Mouse (Mus musculus) heart, postnatal 0 days (tissue): ENCODE data around the gene Crtc3. TPM values are rescaled to one million over a fixed set of nuclear protein-coding genes. Genes with fewer than 3 reads are reported as not detected.

ENCODE experiments used
- ATAC-seq: fragments of 200-750 bp; cut with Nextera tagmentation; 2 replicates; pipeline ENCODE4 v1.8.0; 2017; ENCODE audit warnings: low read depth, moderate number of reproducible peaks, moderate library complexity; ENCODE audit not compliant: insufficient read depth
- DNase-seq: peaks from one replicate; pipeline ENCODE4 v3.0.0-alpha.2; 2016; ENCODE audit warnings: low spot score
- H3K27ac ChIP-seq: fragments of 300-500 bp; sonication (generic); 2 replicates; pipeline ENCODE4 v1.5.1; 2014; ENCODE audit warnings: low read depth, mild to moderate bottlenecking
- H3K27me3 ChIP-seq: fragments of 300-500 bp; sonication (generic); 2 replicates; pipeline ENCODE4 v1.6.1; 2014; ENCODE audit warnings: low read length, mixed read lengths; ENCODE audit not compliant: control insufficient read depth, insufficient read depth
- H3K36me3 ChIP-seq: fragments of 300-500 bp; sonication (generic); replicated peaks from 2 replicates; pipeline ENCODE4 v1.6.1; 2014; ENCODE audit warnings: low read length, mixed read lengths; ENCODE audit not compliant: control insufficient read depth, insufficient read depth
- H3K4me1 ChIP-seq: fragments of 300-500 bp; sonication (generic); 2 replicates; pipeline ENCODE4 v1.6.1; 2014; ENCODE audit warnings: antibody characterized with exemption; ENCODE audit not compliant: control insufficient read depth, insufficient read depth
- H3K4me2 ChIP-seq: fragments of 300-500 bp; sonication (generic); 2 replicates; pipeline ENCODE4 v1.6.1; 2014; ENCODE audit warnings: low read depth, mild to moderate bottlenecking, low read length, moderate library complexity
- H3K4me3 ChIP-seq: fragments of 300-500 bp; sonication (generic); 2 replicates; pipeline ENCODE4 v1.5.1; 2014; ENCODE audit warnings: low read depth, low read length
- H3K9ac ChIP-seq: fragments of 300-500 bp; sonication (generic); replicated peaks from 2 replicates; pipeline ENCODE4 v1.6.1; 2014; ENCODE audit warnings: low read depth, low read length, mixed read lengths
- H3K9me3 ChIP-seq: fragments of 300-500 bp; sonication (generic); replicated peaks from 2 replicates; pipeline ENCODE4 v1.6.1; 2016; ENCODE audit warnings: low read length; ENCODE audit not compliant: control insufficient read depth
- CTCF ChIP-seq: IDR thresholded peaks from 2 replicates; pipeline ENCODE4 v1.5.1; 2016; ENCODE audit warnings: antibody characterized with exemption, control low read depth, low read depth
- EP300 ChIP-seq: IDR thresholded peaks from 2 replicates; pipeline ENCODE4 v1.6.1; 2016; ENCODE audit warnings: antibody characterized with exemption, low read depth
- WGBS: fragments of 180-500 bp; shearing (Covaris S2); extraction: QIAGEN DNeasy Blood & Tissue Kit; methylation state at CpG from one replicate; pipeline ENCODE4 v1.1.7; 2014; 5-methylcytosine and 5-hydroxymethylcytosine counted together
- polyA plus RNA-seq: library from polyadenylated mRNA; unstranded; fragments of >200 nt; fragmentation: Nextera tagmentation; extraction: Ambion mirVana; gene quantifications from 2 replicates; pipeline ENCODE4 v1.2.1, GENCODE M21; 2015
- total RNA-seq: library from RNA; depleted of rRNA; stranded (reverse); fragments of >200 nt; gene quantifications from 2 replicates; pipeline ENCODE4 v1.2.3, GENCODE M21; 2014; ENCODE audit warnings: low replicate concordance

The Crtc3 gene
- total and polyA plus RNA-seq, 2 experiments from 2014 or later: 11.4 to 24.9 TPM

DNA sequence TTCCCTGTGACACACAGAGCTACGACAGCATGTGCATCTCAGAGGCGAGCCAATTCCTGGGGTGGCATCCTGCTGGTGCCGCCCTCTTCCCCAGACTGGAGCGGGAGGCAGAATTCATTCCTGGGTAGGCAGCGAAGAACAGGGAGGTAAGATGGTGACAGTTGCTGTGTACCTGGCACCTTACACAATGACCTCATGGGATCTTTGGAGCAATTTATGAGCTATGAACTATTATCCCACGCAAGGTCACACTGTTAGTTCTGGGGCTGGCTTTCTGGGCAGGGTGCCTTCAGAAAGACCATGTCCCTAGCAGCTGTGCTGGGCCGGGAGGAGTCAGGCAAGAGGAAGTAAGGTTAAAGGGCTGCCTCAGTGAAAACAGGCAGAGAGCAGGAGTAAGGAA is 77.0 kb downstream of the Crtc3 start:
- no peaks in the 10 kb centered on the region for H3K9me3 ChIP-seq
- no peak for DNase-seq
- WGBS: 71% methylated on average over 7 of the region's 7 CpGs
- H3K9ac ChIP-seq: peak overlapping the region; percentile 29; the same call in 1 of the 2 replicates
- no peak overlapping the region for H3K4me3 ChIP-seq
- peaks cover 14% of the 10 kb centered on the region for H3K4me1 ChIP-seq
- H3K27me3 ChIP-seq: no peaks in the 10 kb centered on the region
- no peak for TF ChIP-seq CTCF
- TF ChIP-seq EP300: no peak
- peaks cover 55% of the 10 kb centered on the region for H3K36me3 ChIP-seq
- 0 out of 2 replicates have a peak, but pooled peaks have one; percentile 19 for ATAC-seq
- H3K27ac ChIP-seq: peak overlapping the region; percentile 50
- no peak overlapping the region for H3K4me2 ChIP-seq

DNA sequence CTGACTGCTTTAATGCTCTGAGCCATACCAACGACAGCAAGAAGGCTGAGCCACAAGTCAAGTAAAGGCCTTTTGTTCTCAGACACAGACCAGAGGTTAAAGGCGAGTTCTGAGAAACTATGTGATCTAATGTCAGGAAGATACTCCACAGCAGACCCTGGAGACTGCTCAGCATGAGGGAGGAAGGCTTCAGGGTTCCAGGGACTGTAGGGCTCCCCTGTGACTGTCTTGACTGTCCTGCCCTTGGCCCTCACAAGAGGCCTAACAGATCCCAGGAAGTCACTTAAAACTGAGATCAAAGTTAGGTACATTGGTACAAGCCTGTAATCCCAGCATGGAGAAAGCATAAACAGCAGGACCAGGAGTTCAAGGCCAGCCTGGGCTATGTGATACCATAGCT is 81.2 kb downstream of the Crtc3 start:
- ATAC-seq: no peak
- no peak overlapping the region for H3K4me3 ChIP-seq
- 53% methylated on average over 2 of the region's 2 CpGs for WGBS
- H3K4me2 ChIP-seq: no peak overlapping the region
- peaks cover 8% of the 10 kb centered on the region for H3K4me1 ChIP-seq
- DNase-seq: no peak
- no peak overlapping the region for H3K27ac ChIP-seq
- H3K9ac ChIP-seq: no peak overlapping the region
- H3K27me3 ChIP-seq: no peaks in the 10 kb centered on the region
- no peaks in the 10 kb centered on the region for H3K9me3 ChIP-seq
- TF ChIP-seq EP300 (no peak), CTCF (no peak)
- peaks cover 60% of the 10 kb centered on the region for H3K36me3 ChIP-seq

DNA sequence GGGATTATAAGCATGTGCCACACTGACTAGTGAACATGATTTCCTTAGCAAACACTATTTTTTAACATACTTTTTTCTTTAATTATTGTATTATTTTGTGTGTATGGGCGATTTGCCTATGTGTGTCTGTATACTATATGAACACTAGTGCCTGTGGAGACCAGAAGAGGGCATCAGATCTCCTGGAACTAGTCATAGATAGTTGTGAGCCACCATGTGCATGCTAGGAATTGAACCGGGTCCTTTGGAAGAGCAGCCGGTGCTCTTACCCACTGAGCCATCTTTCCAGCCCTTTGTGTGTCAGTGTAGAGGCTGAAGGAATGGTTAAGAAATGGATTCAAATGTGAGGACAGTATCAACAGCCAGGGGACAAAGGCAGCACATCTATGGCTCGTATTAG is 82.2 kb downstream of the Crtc3 start:
- Histone ChIP-seq H3K27ac (no peak overlapping the region), H3K36me3 (peaks cover 57% of the 10 kb centered on the region), H3K4me2 (no peak overlapping the region), H3K4me3 (no peak overlapping the region), H3K27me3 (no peaks in the 10 kb centered on the region), H3K4me1 (no peaks in the 10 kb centered on the region), H3K9me3 (no peaks in the 10 kb centered on the region), H3K9ac (no peak overlapping the region)
- DNase-seq (no peak), ATAC-seq (no peak)
- TF ChIP-seq CTCF (peak; percentile 12; the same call in 1 of the 2 replicates), EP300 (no peak)
- 76% methylated on average over 4 of the region's 4 CpGs for WGBS

DNA sequence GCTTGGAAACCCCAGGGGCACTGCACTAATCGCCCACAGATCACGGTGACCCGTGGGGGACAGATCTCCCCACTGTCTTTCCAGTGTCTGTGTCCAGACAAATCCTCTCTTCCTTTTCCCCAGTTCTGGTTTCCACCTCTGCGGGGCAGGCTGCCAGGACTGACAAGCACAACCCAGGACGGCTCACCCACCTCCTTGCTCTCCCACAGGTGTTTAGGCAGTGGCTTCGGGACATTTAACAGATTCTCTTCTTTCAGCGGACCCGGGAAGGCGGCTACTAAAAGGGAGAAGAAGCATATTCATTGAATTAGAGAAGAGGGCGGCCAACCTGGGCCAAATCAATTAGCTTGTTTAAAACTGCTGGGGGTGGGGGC is 83.1 kb downstream of the Crtc3 start:
- TF ChIP-seq CTCF: no peak
- no peak for TF ChIP-seq EP300
- Histone ChIP-seq H3K27ac (no peak overlapping the region), H3K4me3 (no peak overlapping the region), H3K27me3 (no peaks in the 10 kb centered on the region), H3K9ac (no peak overlapping the region), H3K4me2 (no peak overlapping the region), H3K4me1 (no peaks in the 10 kb centered on the region), H3K36me3 (peaks cover 61% of the 10 kb centered on the region), H3K9me3 (no peaks in the 10 kb centered on the region)
- no peak for DNase-seq
- ATAC-seq: no peak
- 59% methylated on average over 10 of the region's 10 CpGs for WGBS

DNA sequence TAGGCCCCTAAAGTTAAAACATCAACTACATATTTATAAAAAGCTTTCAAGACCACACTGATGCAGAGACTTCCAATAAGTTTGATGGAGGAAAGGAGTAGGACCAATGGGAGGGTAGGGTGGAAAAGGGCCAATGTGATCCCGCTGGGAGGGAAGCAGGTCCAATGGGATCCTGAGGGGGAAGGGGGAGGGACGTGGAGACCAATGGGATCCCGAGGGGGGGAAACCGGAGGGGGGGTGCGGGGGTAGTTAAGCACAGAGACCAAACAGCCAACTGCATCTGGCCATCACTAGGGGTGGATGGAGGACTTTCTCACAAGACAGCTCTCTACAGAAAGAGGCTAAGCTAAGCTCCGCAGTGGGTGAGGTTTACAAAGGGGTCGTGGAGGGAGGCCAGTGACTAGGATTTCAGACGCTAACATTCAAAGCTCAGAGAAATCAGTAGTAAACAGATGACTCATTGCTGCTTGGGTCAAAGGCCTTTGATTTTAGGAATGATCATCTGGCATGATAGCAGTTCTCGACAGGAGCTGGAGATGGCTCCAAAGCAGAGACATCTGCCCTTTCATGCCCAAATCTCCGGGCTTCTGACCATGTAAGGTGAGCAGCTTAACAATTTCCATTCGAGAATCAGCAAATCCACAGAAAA is 83.6 kb downstream of the Crtc3 start:
- TF ChIP-seq EP300: no peak
- Histone ChIP-seq H3K4me1 (no peaks in the 10 kb centered on the region), H3K9me3 (no peaks in the 10 kb centered on the region), H3K36me3 (peaks cover 64% of the 10 kb centered on the region), H3K4me3 (no peak overlapping the region), H3K9ac (no peak overlapping the region), H3K27ac (no peak overlapping the region), H3K27me3 (no peaks in the 10 kb centered on the region), H3K4me2 (no peak overlapping the region)
- WGBS: 61% methylated on average over 11 of the region's 11 CpGs
- ATAC-seq (no peak), DNase-seq (no peak)

DNA sequence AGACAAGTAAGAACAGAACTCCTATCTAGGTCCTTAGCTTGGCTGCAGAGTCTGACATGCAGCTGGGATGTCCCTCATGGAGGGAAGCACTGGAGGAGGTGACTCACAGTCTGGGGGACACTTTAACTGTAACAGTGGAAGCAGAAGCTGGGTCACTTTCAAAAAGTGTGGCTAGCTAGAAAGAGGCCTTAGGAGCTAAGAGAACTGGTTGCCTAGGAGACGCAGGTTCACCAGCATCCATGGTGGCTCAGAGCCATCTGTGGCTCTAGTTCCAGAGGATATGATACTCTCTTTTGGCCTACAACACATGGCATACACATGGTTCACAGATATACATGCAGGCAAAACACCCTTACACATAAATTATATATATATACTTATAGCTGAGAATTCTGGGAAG is 86.1 kb downstream of the Crtc3 start:
- TF ChIP-seq EP300 (no peak), CTCF (no peak)
- peaks cover 58% of the 10 kb centered on the region for H3K36me3 ChIP-seq
- H3K4me1 ChIP-seq: no peaks in the 10 kb centered on the region
- H3K9me3 ChIP-seq: no peaks in the 10 kb centered on the region
- 86% methylated on average over 1 of the region's 1 CpGs for WGBS
- H3K27ac ChIP-seq: no peak overlapping the region
- H3K4me2 ChIP-seq: no peak overlapping the region
- no peaks in the 10 kb centered on the region for H3K27me3 ChIP-seq
- DNase-seq (no peak), ATAC-seq (no peak)
- H3K4me3 ChIP-seq: no peak overlapping the region
- no peak overlapping the region for H3K9ac ChIP-seq
